Mouse (Mus musculus) forebrain, embryonic 14.5 days (tissue): Measurements from ENCODE around the gene Aldh8a1. TPM values are rescaled to one million over a fixed set of nuclear protein-coding genes. Genes with fewer than 3 reads are reported as not detected.
"Not testable (repeated sequence)": the region's sequence is repeated elsewhere in the genome, so short reads cannot be mapped to it uniquely, and the experiment has no call there.

ENCODE experiments used
- ATAC-seq: fragments of 200-750 bp; cut with Nextera tagmentation; 2 replicates; pipeline ENCODE4 v1.8.0; 2017; ENCODE audit warnings: mild to moderate bottlenecking, moderate library complexity
- DNase-seq: peaks from one replicate; pipeline ENCODE4 v3.0.0-alpha.2; 2015; ENCODE audit warnings: low spot score
- H3K27ac ChIP-seq: fragments of 300-500 bp; sonication (generic); 2 replicates; pipeline ENCODE4 v1.5.1; 2014; ENCODE audit warnings: low read depth, mild to moderate bottlenecking, control low read depth, low read length, moderate library complexity
- H3K27me3 ChIP-seq: fragments of 300-500 bp; sonication (generic); replicated peaks from 2 replicates; pipeline ENCODE4 v1.6.1; 2014; ENCODE audit warnings: low read length, control low read depth, mixed read lengths; ENCODE audit not compliant: control insufficient read depth, insufficient read depth
- H3K36me3 ChIP-seq: fragments of 300-500 bp; sonication (generic); 2 replicates; pipeline ENCODE4 v1.6.1; 2014; ENCODE audit warnings: low read length, control low read depth; ENCODE audit not compliant: control insufficient read depth, insufficient read depth
- H3K4me1 ChIP-seq: fragments of 300-500 bp; sonication (generic); 2 replicates; pipeline ENCODE4 v1.6.1; 2014; ENCODE audit warnings: antibody characterized with exemption, low read length, control low read depth; ENCODE audit not compliant: control insufficient read depth, insufficient read depth
- H3K4me2 ChIP-seq: fragments of 300-500 bp; sonication (generic); 2 replicates; pipeline ENCODE4 v1.6.1; 2014; ENCODE audit warnings: mild to moderate bottlenecking, control low read depth, low read length
- H3K4me3 ChIP-seq: fragments of 300-500 bp; sonication (generic); 2 replicates; pipeline ENCODE4 v1.5.1; 2014; ENCODE audit warnings: low read depth, low read length, control low read depth
- H3K9ac ChIP-seq: fragments of 300-500 bp; sonication (generic); 2 replicates; pipeline ENCODE4 v1.6.1; 2014; ENCODE audit warnings: mild to moderate bottlenecking, low read length, control low read depth, moderate library complexity
- H3K9me3 ChIP-seq: fragments of 300-500 bp; sonication (generic); replicated peaks from 2 replicates; pipeline ENCODE4 v1.6.1; 2016; ENCODE audit warnings: low read length, control low read depth, mixed read lengths; ENCODE audit not compliant: control insufficient read depth
- WGBS: fragments of 180-500 bp; shearing (Covaris S2); extraction: QIAGEN DNeasy Blood & Tissue Kit; methylation state at CpG from one replicate; pipeline ENCODE4 v1.1.7; 2014; 5-methylcytosine and 5-hydroxymethylcytosine counted together
- polyA plus RNA-seq: library from polyadenylated mRNA; unstranded; fragments of >200 nt; fragmentation: Nextera tagmentation; extraction: Ambion mirVana; gene quantifications from 2 replicates; pipeline ENCODE4 v1.2.1, GENCODE M21; 2014

Gene Aldh8a1
- polyA plus RNA-seq, 1 experiment from 2014 or later: not detected

DNA sequence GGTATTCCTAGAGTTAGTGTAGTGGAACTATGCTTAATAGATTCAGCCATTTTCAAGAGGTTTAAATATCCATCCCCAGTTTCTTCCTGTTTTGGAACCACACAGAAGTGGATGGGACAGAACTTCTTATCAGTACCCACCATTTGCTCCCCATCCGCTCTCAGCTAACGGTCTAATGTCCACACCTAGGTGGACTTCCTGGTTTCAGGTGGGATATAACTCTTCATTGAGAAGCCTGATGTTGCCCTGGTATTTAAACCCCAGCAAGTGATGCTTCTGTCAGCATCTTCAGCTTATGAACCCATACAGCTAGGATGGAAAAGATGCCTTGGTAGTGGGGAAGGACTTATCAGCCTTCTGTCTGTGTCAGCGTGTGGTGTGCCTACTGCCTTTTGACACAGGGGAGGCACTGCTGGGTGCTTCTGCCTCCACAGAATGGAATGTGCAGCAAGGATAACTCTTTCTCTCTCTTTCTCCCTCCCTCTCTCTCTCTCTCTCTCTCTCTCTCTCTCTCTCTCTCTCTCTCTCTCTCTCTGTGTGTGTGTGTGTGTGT, 8.1 kb downstream of the Aldh8a1 start:
- Histone ChIP-seq H3K27me3 (no peaks in the 10 kb centered on the region), H3K9ac (no peak overlapping the region), H3K4me2 (no peak overlapping the region), H3K9me3 (no peaks in the 10 kb centered on the region), H3K36me3 (no peaks in the 10 kb centered on the region), H3K27ac (no peak overlapping the region), H3K4me3 (no peak overlapping the region), H3K4me1 (no peaks in the 10 kb centered on the region)
- 77% methylated on average over 3 of the region's 3 CpGs for WGBS
- ATAC-seq (no peak), DNase-seq (no peak)

DNA sequence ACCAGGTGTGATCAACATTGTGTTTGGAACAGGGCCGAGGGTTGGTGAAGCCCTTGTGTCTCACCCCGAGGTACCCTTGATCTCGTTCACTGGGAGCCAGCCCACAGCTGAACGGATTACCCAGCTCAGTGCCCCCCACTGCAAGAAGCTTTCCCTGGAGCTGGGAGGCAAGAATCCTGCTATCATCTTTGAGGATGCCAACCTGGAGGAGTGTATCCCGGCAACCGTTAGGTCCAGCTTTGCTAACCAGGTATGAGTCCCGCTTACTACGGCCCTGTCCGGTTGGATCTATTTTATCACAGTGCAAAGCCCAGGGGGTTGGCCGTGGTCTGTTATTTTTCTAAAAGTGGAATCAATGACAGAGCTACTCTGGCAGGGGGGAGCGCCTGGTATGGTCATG, 12.0 kb downstream of the Aldh8a1 start:
- no peak overlapping the region for H3K27ac ChIP-seq
- no peak for DNase-seq
- no peaks in the 10 kb centered on the region for H3K27me3 ChIP-seq
- 94% methylated on average over 11 of the region's 11 CpGs for WGBS
- no peak for ATAC-seq
- H3K9me3 ChIP-seq: no peaks in the 10 kb centered on the region
- H3K36me3 ChIP-seq: no peaks in the 10 kb centered on the region
- H3K4me3 ChIP-seq: no peak overlapping the region
- no peak overlapping the region for H3K4me2 ChIP-seq
- H3K9ac ChIP-seq: no peak overlapping the region
- no peaks in the 10 kb centered on the region for H3K4me1 ChIP-seq

DNA sequence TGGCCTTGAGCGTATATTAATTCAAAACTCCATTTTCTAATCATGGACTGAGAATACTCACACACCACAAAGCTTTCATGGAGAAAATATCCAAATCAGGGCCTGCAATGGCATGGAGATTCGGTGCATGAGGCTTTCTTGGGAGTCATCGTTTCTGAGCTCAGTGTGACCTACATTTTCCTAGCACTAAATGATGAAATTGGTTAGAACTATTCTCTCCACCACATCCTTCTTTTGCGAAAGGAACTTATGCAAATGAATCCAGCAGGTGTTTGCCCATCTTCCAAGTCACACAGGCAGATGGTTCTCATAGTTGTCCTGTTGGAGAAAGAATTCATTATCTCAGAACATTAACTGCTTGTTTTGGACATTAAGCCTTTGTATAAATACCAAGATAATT, 13.3 kb downstream of the Aldh8a1 start:
- Histone ChIP-seq H3K36me3 (no peaks in the 10 kb centered on the region), H3K9me3 (no peaks in the 10 kb centered on the region), H3K9ac (no peak overlapping the region), H3K4me3 (no peak overlapping the region), H3K27me3 (no peaks in the 10 kb centered on the region), H3K27ac (no peak overlapping the region), H3K4me1 (no peaks in the 10 kb centered on the region), H3K4me2 (no peak overlapping the region)
- ATAC-seq (no peak), DNase-seq (no peak)
- 82% methylated on average over 4 of the region's 4 CpGs for WGBS

DNA sequence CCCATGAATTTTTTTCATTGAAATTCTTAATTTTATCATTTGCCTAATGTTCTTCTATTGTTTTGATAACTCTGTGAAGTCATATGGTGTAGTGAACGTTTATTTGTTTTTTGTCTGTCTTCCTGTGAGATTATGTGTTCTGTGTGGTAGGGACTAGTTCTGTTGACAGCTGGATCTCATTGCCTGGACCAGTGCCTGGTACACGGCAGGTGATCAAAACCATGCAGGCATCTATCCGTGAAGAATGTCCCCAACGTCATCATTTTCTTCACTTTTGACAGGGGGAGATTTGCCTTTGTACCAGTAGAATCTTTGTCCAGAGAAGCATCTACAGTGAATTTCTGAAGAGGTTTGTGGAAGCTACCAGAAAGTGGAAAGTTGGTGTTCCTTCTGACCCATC, 14.2 kb downstream of the Aldh8a1 start:
- Histone ChIP-seq H3K36me3 (no peaks in the 10 kb centered on the region), H3K9ac (no peak overlapping the region), H3K4me1 (no peaks in the 10 kb centered on the region), H3K4me3 (no peak overlapping the region), H3K9me3 (no peaks in the 10 kb centered on the region), H3K27ac (no peak overlapping the region), H3K4me2 (no peak overlapping the region), H3K27me3 (no peaks in the 10 kb centered on the region)
- ATAC-seq: no peak
- no peak for DNase-seq
- WGBS: 78% methylated on average over 4 of the region's 4 CpGs

DNA sequence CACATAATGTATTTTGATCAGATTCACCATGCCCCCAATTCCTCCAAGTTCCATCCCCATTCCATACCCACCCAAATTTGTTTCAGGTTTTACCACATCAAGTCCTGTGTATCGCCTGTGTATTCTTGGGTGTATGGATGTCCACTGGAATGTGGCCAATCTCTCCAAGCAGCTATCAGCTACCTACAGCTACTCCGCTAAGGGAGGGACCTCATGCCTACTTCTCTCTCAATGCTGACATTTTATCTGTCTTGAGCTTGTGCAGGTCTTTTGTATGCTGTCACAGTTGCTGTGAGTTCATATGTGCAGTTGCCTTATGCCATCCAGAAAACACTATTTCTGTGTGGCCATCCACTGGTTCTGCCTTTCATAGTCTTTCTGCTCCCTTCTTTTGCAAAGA, 16.3 kb downstream of the Aldh8a1 start:
- Histone ChIP-seq H3K36me3 (no peaks in the 10 kb centered on the region), H3K4me2 (no peak overlapping the region), H3K27ac (no peak overlapping the region), H3K4me1 (no peaks in the 10 kb centered on the region), H3K4me3 (no peak overlapping the region), H3K9me3 (no peaks in the 10 kb centered on the region), H3K27me3 (no peaks in the 10 kb centered on the region), H3K9ac (no peak overlapping the region)
- ATAC-seq (no peak), DNase-seq (no peak)
- 86% methylated on average over 2 of the region's 2 CpGs for WGBS

DNA sequence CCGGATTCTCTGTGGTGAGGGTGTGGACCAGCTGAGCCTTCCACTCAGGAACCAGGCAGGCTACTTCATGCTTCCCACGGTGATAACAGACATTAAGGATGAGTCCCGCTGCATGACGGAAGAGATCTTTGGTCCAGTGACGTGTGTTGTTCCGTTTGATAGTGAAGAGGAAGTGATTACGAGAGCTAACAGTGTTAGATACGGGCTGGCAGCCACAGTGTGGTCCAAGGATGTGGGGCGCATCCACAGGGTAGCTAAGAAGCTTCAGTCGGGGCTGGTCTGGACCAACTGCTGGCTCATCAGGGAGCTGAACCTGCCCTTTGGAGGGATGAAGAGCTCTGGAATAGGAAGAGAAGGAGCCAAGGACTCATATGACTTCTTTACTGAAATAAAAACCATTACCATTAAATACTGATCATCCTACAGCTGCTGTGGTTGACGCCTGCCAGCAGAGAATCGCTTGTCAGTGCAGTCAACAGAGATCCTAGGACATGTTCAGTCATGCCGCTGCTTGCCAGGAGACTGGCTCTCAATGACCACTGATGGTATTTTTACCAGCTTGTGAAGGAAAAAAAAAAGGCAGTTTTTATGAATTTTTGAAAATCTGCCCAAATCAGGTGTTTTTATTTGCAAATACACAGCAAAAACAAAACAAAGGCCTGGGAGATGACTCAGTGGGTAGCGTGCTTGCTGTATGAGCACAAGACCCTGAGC, 18.5 kb downstream of the Aldh8a1 start:
- 93% methylated on average over 14 of the region's 14 CpGs for WGBS
- Histone ChIP-seq H3K4me2 (no peak overlapping the region), H3K27ac (no peak overlapping the region), H3K27me3 (no peaks in the 10 kb centered on the region), H3K9ac (no peak overlapping the region), H3K4me3 (no peak overlapping the region), H3K36me3 (no peaks in the 10 kb centered on the region), H3K4me1 (no peaks in the 10 kb centered on the region), H3K9me3 (no peaks in the 10 kb centered on the region)
- ATAC-seq (no peak), DNase-seq (no peak)

DNA sequence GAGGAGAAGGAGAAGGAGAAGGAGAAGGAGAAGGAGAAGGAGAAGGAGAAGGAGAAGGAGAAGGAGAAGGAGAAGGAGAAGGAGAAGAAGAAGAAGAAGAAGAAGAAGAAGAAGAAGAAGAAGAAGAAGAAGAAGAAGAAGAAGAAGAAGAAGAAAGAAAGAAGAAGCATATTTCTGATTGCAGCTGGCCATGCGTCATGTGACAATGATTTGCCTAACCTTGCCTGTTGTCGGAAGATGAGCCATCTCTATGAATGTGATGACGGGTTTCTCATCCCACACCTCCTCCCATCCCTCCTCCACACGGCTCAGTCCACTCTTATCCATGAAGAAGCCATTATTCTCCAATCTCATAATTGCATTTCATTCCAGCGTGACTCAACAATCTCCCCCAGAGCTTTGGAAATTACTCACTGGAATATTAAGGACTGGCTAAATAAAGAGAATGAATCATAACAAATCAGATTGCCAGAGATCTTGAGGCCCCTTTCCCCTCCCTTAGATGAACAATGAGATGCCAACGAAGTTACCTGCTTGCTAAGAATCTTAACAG, 21.9 kb downstream of the Aldh8a1 start:
- H3K27me3 ChIP-seq, H3K4me1 ChIP-seq, H3K27ac ChIP-seq, H3K9me3 ChIP-seq, H3K4me2 ChIP-seq, H3K9ac ChIP-seq, ATAC-seq, H3K4me3 ChIP-seq, DNase-seq, H3K36me3 ChIP-seq: not testable (repeated sequence)
- WGBS: 82% methylated on average over 6 of the region's 6 CpGs

DNA sequence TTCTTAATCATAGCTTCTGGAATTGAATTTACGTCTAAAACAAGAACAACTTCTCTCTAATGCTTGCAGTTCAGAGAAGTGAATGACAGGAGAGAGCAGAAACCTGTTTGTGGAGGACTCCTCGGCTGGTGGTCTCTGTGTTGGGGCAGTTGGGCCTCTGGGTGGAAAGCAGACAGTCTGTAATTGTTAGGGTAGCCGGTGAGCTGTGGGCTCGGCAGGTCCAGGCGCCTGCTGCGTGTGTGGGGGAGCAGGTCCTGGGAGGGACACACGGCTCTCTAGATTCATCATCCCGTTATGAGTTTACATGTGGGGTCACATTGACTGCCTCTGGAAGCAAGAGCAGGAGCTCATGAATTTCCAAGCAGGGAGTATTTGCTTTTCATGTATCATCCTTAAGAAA, 22.5 kb downstream of the Aldh8a1 start:
- H3K27me3 ChIP-seq: no peaks in the 10 kb centered on the region
- H3K9me3 ChIP-seq: no peaks in the 10 kb centered on the region
- DNase-seq (no peak), ATAC-seq (no peak)
- WGBS: 77% methylated on average over 8 of the region's 8 CpGs
- H3K4me2 ChIP-seq: no peak overlapping the region
- no peak overlapping the region for H3K4me3 ChIP-seq
- no peaks in the 10 kb centered on the region for H3K4me1 ChIP-seq
- H3K36me3 ChIP-seq: no peaks in the 10 kb centered on the region
- no peak overlapping the region for H3K27ac ChIP-seq
- no peak overlapping the region for H3K9ac ChIP-seq

DNA sequence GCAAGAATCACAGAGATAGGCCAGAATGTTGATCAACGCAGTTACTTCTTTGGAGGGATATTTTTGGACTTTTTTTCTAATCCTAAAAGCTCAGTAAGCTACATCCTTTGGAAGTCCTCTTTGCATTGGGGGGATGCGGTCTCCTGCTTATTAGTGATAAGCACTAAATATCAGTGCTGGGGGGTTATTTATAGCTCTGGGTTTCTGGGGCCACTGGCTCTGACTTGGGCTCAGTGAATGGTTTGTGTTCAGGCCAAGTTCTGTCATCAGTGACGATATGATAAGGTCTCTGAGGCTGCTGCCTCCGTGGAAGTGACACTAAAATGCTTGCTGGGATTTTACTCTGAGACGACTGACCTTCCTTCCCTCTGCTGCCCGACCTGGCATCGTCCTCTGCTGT, 22.9 kb downstream of the Aldh8a1 start:
- Histone ChIP-seq H3K36me3 (no peaks in the 10 kb centered on the region), H3K27ac (no peak overlapping the region), H3K4me3 (no peak overlapping the region), H3K4me2 (no peak overlapping the region), H3K9me3 (no peaks in the 10 kb centered on the region), H3K27me3 (no peaks in the 10 kb centered on the region), H3K9ac (no peak overlapping the region), H3K4me1 (no peaks in the 10 kb centered on the region)
- ATAC-seq (no peak), DNase-seq (no peak)
- 75% methylated on average over 7 of the region's 7 CpGs for whole genome bisulfite sequencing
